Mouse (Mus musculus) heart, embryonic 11.5 days (tissue): ENCODE results near the gene F13b. TPM values are rescaled to one million over a fixed set of nuclear protein-coding genes. Genes with fewer than 3 reads are reported as not detected.

Experiments used
- ATAC-seq: fragments of 200-750 bp; cut with Nextera tagmentation; replicated peaks from 2 replicates; pipeline ENCODE4 v1.8.0; 2017; ENCODE audit warnings: moderate library complexity; ENCODE audit not compliant: insufficient number of reproducible peaks, low FRiP score, low TSS enrichment
- H3K27ac ChIP-seq: fragments of 300-500 bp; sonication (generic); 2 replicates; pipeline ENCODE4 v1.5.1; 2014; ENCODE audit warnings: mild to moderate bottlenecking, low read depth, low read length
- H3K27me3 ChIP-seq: fragments of 300-500 bp; sonication (generic); 2 replicates; pipeline ENCODE4 v1.6.1; 2014; ENCODE audit warnings: mild to moderate bottlenecking, low read length, mixed read lengths; ENCODE audit not compliant: control insufficient read depth, insufficient read depth
- H3K36me3 ChIP-seq: fragments of 300-500 bp; sonication (generic); 2 replicates; pipeline ENCODE4 v1.6.1; 2014; ENCODE audit warnings: mild to moderate bottlenecking, low read length, moderate library complexity, mixed read lengths; ENCODE audit not compliant: control insufficient read depth, insufficient read depth
- H3K4me1 ChIP-seq: fragments of 300-500 bp; sonication (generic); 2 replicates; pipeline ENCODE4 v1.6.1; 2014; ENCODE audit warnings: low read length; ENCODE audit not compliant: control insufficient read depth, insufficient read depth
- H3K4me2 ChIP-seq: fragments of 300-500 bp; sonication (generic); 2 replicates; pipeline ENCODE4 v1.6.1; 2014; ENCODE audit warnings: mild to moderate bottlenecking, moderate library complexity
- H3K4me3 ChIP-seq: fragments of 300-500 bp; sonication (generic); 2 replicates; pipeline ENCODE4 v1.5.1; 2014; ENCODE audit warnings: low read depth, low read length
- H3K9ac ChIP-seq: fragments of 300-500 bp; sonication (generic); 2 replicates; pipeline ENCODE4 v1.6.1; 2014; ENCODE audit warnings: mild to moderate bottlenecking, low read depth, low read length, moderate library complexity
- H3K9me3 ChIP-seq: fragments of 300-500 bp; sonication (generic); replicated peaks from 2 replicates; pipeline ENCODE4 v1.6.1; 2016; ENCODE audit warnings: low read length; ENCODE audit not compliant: control insufficient read depth
- WGBS: fragments of 180-500 bp; shearing (Covaris S2); extraction: QIAGEN DNeasy Blood & Tissue Kit; methylation state at CpG from one replicate; pipeline ENCODE4 v1.1.7; 2014; ENCODE audit not compliant: insufficient replicate concordance; 5-methylcytosine and 5-hydroxymethylcytosine counted together
- polyA plus RNA-seq: library from polyadenylated mRNA; unstranded; fragments of >200 nt; fragmentation: Nextera tagmentation; extraction: Ambion mirVana; gene quantifications from 2 replicates; pipeline ENCODE4 v1.2.1, GENCODE M21; 2014

F13b gene
- polyA plus RNA-seq, 1 experiment from 2014 or later, result not detected

DNA sequence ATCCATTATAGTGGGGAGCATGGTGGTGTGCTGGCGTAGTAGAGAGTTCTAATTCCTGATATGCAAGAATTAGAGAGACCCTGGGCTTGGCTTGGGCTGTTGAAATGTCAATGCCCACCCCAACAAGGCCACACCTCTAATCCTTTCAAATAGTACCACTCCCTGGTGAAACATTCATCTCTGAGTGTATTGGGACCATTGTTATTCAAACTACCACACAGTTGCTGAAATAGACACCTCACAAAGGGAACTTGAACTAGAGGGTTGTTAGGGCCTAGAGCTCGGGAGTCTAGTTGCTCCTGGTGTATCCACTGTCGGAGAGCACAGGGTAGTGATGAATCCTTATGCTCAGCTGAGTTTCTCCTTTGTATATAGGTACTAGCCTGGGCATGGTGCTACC, 6.9 kb upstream of the F13b start:
- Histone ChIP-seq H3K36me3 (peaks cover 12% of the 10 kb centered on the region), H3K4me2 (no peak overlapping the region), H3K9ac (no peak overlapping the region), H3K27ac (no peak overlapping the region), H3K9me3 (no peaks in the 10 kb centered on the region), H3K27me3 (no peaks in the 10 kb centered on the region), H3K4me3 (no peak overlapping the region), H3K4me1 (no peaks in the 10 kb centered on the region)
- 96% methylated on average over 3 of the region's 3 CpGs for WGBS
- ATAC-seq, result no peak

DNA sequence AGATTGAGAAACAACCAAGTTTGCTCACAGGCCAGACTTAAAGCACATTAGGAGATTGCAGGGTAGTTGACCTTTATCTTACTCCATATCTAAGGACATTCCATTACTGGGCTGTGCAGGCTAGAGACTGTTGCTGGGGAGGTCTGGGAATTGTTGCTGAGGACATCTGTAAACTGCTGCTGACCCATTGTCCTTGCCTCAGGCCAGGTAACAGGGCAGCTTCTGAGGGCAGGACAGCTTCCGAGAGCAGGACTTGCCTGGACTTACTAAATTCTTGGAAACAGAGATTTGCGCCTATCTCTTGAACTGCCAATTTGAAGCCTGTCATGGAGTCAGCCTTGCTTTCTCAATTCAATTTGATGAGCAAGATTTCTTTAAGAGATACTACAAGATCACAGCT, 6.1 kb upstream of the F13b start:
- H3K4me3 ChIP-seq, result no peak overlapping the region
- no peak overlapping the region for H3K27ac ChIP-seq
- peaks cover 8% of the 10 kb centered on the region for H3K36me3 ChIP-seq
- no peaks in the 10 kb centered on the region for H3K4me1 ChIP-seq
- H3K9me3 ChIP-seq, result no peaks in the 10 kb centered on the region
- no peak overlapping the region for H3K9ac ChIP-seq
- 91% methylated on average over 2 of the region's 2 CpGs for WGBS
- no peak overlapping the region for H3K4me2 ChIP-seq
- ATAC-seq, result no peak
- no peaks in the 10 kb centered on the region for H3K27me3 ChIP-seq

DNA sequence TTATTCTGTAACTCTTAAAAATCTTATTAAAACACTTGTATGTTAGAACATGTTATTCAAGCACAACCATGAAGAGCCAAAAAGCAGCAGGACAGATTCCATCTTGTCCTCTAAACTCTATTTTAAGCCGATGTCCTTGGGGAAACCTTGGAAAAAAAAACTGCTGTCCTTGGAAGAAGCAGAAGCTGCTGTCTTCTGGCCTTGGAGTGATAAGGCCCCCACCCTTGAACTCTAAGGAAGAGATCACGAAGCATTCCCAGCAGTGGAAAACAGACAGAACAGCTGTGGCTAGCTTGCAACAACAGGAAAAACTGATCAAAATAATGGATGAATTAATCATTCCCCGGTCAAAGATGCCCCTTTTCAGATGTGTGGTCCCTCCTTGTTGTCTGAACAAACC, 5.3 kb upstream of the F13b start:
- Histone ChIP-seq H3K9me3 (no peaks in the 10 kb centered on the region), H3K4me3 (no peak overlapping the region), H3K4me1 (no peaks in the 10 kb centered on the region), H3K36me3 (peaks cover 8% of the 10 kb centered on the region), H3K27ac (no peak overlapping the region), H3K4me2 (no peak overlapping the region), H3K27me3 (no peaks in the 10 kb centered on the region), H3K9ac (no peak overlapping the region)
- no peak for ATAC-seq
- WGBS, result 73% methylated on average over 3 of the region's 3 CpGs

DNA sequence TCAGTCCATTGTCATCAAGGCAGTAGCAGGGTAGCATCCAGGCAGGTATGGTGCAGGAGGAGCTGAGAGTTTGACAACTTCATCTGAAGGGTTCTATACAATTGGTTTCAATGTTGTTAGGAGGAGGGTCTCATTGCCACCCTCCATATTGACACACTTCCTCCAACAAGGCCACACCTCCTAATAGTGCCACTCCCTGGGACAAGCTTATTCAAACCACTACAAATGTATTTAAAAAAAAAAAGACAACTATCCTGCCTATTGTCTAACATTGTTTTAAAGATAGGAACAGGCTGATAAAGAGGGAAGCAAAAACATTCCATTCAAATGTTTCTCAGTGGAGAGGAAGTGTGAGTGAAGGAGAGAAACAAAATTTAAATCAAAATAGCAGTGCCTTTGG, 1.8 kb upstream of the F13b start:
- Histone ChIP-seq H3K9ac (no peak overlapping the region), H3K27ac (no peak overlapping the region), H3K4me1 (no peaks in the 10 kb centered on the region), H3K27me3 (no peaks in the 10 kb centered on the region), H3K4me3 (no peak overlapping the region), H3K9me3 (no peaks in the 10 kb centered on the region), H3K36me3 (peaks cover 2% of the 10 kb centered on the region; the same call in 1 of the 2 replicates), H3K4me2 (no peak overlapping the region)
- ATAC-seq, result no peak

DNA sequence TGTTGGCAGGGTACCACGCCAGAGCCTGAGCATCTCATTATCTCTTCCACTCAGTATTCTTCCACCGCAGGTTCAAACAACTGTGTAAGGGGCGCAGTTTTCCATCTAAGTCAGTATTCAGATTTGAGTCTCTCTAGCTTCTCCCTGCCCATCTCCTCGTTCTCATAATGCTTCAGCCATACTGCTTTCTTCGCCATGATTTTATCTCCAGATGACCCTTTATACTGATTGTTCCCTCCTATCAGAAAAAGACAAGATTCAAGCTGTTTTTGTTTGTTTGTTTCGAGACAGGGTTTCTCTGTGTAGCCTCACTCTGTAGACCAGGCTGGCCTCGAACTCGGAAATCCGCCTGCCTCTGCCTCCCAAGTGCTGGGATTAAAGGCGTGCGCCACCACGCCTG, 13.1 kb downstream of the F13b start:
- WGBS, result 84% methylated on average over 12 of the region's 12 CpGs
- H3K27me3 ChIP-seq, result no peaks in the 10 kb centered on the region
- ATAC-seq, result no peak

DNA sequence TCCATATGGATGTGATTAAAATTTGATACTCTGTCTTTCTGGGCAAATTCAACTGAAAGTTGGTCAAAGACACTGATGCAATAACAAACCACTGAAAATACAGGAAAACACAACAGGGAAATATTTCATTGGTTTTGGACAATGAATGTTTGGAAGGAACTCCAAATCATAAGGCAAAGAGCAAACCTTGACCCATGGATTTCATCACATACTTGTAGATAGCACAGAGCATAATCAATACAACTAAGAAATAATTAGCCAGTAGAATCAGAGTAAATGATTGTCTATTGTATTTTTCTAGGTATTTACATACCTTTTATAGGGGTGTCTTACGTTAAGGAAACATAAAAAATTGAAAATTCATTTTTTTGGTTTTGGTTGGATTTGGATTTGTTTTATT, 47.0 kb downstream of the F13b start:
- no peaks in the 10 kb centered on the region for H3K4me1 ChIP-seq
- no peak overlapping the region for H3K4me3 ChIP-seq
- H3K9ac ChIP-seq, result no peak overlapping the region
- no peaks in the 10 kb centered on the region for H3K9me3 ChIP-seq
- no peak for ATAC-seq
- no peak overlapping the region for H3K4me2 ChIP-seq
- WGBS, result 92% methylated on average over 1 of the region's 1 CpGs
- no peaks in the 10 kb centered on the region for H3K27me3 ChIP-seq
- no peak overlapping the region for H3K27ac ChIP-seq
- no peaks in the 10 kb centered on the region for H3K36me3 ChIP-seq

More for the DNA sequence above, 13.1 kb downstream of the F13b start:
- Histone ChIP-seq H3K36me3 (no peaks in the 10 kb centered on the region), H3K4me1 (no peaks in the 10 kb centered on the region), H3K4me2 (no peak overlapping the region), H3K9me3 (no peaks in the 10 kb centered on the region), H3K9ac (no peak overlapping the region), H3K27ac (no peak overlapping the region), H3K4me3 (no peak overlapping the region)

DNA sequence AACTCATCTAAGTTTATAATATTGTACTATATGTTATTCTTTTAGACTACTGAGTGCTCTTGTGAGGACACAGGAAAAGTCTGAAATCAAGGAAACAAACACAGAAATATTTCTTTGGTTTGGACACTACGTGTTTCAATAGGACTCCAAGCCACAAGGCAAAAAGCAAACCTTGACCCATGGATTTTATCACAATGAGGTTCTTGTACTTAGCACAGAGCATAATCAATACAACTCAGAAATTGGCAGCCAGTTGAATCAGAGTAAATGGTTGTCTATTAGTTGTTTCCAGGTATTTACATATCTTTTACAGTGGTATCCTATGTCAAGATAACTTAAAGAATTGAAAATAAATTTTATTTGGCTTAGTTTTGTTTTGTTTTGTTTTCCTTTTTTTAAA, 49.8 kb downstream of the F13b start:
- 76% methylated on average over 1 of the region's 1 CpGs for WGBS
- Histone ChIP-seq H3K4me3 (no peak overlapping the region), H3K27me3 (no peaks in the 10 kb centered on the region), H3K9ac (no peak overlapping the region), H3K4me1 (no peaks in the 10 kb centered on the region), H3K36me3 (no peaks in the 10 kb centered on the region), H3K9me3 (no peaks in the 10 kb centered on the region), H3K4me2 (no peak overlapping the region), H3K27ac (no peak overlapping the region)
- ATAC-seq, result no peak

DNA sequence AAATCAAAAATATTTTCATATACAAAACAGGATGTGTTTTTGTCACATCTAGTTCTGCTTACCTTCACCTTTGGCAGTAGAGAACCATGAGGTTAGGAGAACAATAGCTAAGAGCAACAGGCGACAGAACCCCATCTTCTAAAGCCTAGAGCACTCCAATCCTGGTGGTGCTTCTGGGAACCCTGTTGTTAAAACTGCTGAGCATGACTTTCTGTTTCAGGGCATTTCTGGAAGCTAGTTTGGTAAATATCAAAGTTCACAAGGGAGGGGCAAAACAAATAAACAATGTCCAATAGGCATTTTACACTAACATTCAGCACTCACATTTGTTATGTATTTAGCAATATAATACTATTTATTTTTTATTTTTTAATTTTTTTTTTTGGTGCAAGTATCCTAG, 58.5 kb downstream of the F13b start, which contains the start of gene Cfhr1:
Gene Cfhr1 (minus strand): TSS at position 249 of the 400 bp plus-strand sequence.
- H3K27me3 ChIP-seq, result no peaks in the 10 kb centered on the region
- ATAC-seq, result no peak
- H3K9me3 ChIP-seq, result no peaks in the 10 kb centered on the region
- 48% methylated on average over 1 of the region's 1 CpGs for WGBS
- H3K27ac ChIP-seq, result no peak within 1 kb of the TSS
- H3K4me3 ChIP-seq, result no peak within 1 kb of the TSS
- H3K4me2 ChIP-seq, result no peak within 1 kb of the TSS
- H3K9ac ChIP-seq, result no peak within 1 kb of the TSS
- no peaks in the 10 kb centered on the region for H3K36me3 ChIP-seq
- no peaks in the 10 kb centered on the region for H3K4me1 ChIP-seq
